Comparison of ENCODE assay signal across 7 mouse cellular contexts in genomic region chr4:89875375-89876055, GRCm38 (mm10).
DNase-seq lines count a peak whose midpoint lies in the region; ATAC-seq lines count a peak whose summit lies in the region.
"Not testable (repeated sequence)": the region's sequence is repeated elsewhere in the genome, so short reads cannot be mapped to it uniquely, and the experiment has no call there.

No protein-coding gene starts in this region.

- 0 out of 2 replicates have a peak overlapping the region, but pooled peaks have one; percentile 11 for H3K4me2 ChIP-seq in intestine, embryonic 14.5 days (ENCODE audit: low read length)
- peak overlapping the region; percentile 24; the same call in 1 of the 2 replicates for H3K4me2 ChIP-seq in neural tube, embryonic 15.5 days

- H3K27me3 ChIP-seq in intestine, embryonic 14.5 days (replicated peaks; ENCODE audit: control insufficient read depth, insufficient read depth, low read length); neural tube, embryonic 15.5 days (replicated peaks): not testable (repeated sequence)

- not testable (repeated sequence) for H3K4me1 ChIP-seq in intestine, embryonic 14.5 days (replicated peaks; ENCODE audit: control insufficient read depth, insufficient read depth, low read length); neural tube, embryonic 15.5 days

- not testable (repeated sequence) for H3K4me3 ChIP-seq in intestine, embryonic 14.5 days (ENCODE audit: low read depth, low read length)
- 0 out of 2 replicates have a peak overlapping the region, but pooled peaks have one; percentile 8 for H3K4me3 ChIP-seq in neural tube, embryonic 15.5 days (replicated peaks)

- ATAC-seq in granulocyte monocyte progenitor cell, adult 5-6 weeks (replicated peaks; ENCODE audit: poor library complexity, severe bottlenecking) = 0 out of 2 replicates have a peak, but pooled peaks have one; percentile 40
- ATAC-seq in intestine, embryonic 14.5 days (replicated peaks; ENCODE audit: low FRiP score, low TSS enrichment, low read depth) = peak; percentile 68
- peak; percentile 66; the same call in 1 of the 2 replicates for ATAC-seq in neural tube, embryonic 15.5 days (ENCODE audit: low FRiP score)

- H3K9me3 ChIP-seq in intestine, embryonic 14.5 days (ENCODE audit: control insufficient read depth, low read length); neural tube, embryonic 15.5 days (replicated peaks): not testable (repeated sequence)

- not testable (repeated sequence) for H3K36me3 ChIP-seq in intestine, embryonic 14.5 days (ENCODE audit: control insufficient read depth, insufficient read depth, low read length); neural tube, embryonic 15.5 days

- not testable (repeated sequence) for H3K9ac ChIP-seq in intestine, embryonic 14.5 days (ENCODE audit: low read length); neural tube, embryonic 15.5 days (replicated peaks)

- DNase-seq in adrenal gland, postnatal 14 days = peak; percentile 5
- DNase-seq in embryo, embryonic 11 days = peak; percentile 14
- peak; percentile 57 for DNase-seq in intestine, embryonic 14.5 days (ENCODE audit: low spot score)
- peak; percentile 2 to 11 for DNase-seq in layer of hippocampus, postnatal 36 days
- peak; percentile 3 for DNase-seq in lung, postnatal 10 days

- not testable (repeated sequence) for H3K27ac ChIP-seq in intestine, embryonic 14.5 days (ENCODE audit: low read depth); neural tube, embryonic 15.5 days (replicated peaks)

- 26% methylated on average over 6 of the region's 15 CpGs for WGBS in intestine, embryonic 14.5 days
- 33% methylated on average over 8 of the region's 15 CpGs for WGBS in neural tube, embryonic 15.5 days

Comparison
In these comparisons a context has a peak if more than half of its experiments do, and no peak if none do; other contexts are left out.
1. DNase-seq: peak in every context shown above with its lines; median percentile 57 in intestine, embryonic 14.5 days; 14 in embryo, embryonic 11 days; 6 in layer of hippocampus, postnatal 36 days; 5 in adrenal gland, postnatal 14 days; 3 in lung, postnatal 10 days.